Mouse (Mus musculus): ENCODE measurements around the gene Ceacam5. TPM values are rescaled to one million over a fixed set of nuclear protein-coding genes. Genes with fewer than 3 reads are reported as not detected.

The Ceacam5 gene
- not detected in 2 replicates for polyA plus RNA-seq (2012; rRNA removed; ENCODE audit: low replicate concordance)

DNA sequence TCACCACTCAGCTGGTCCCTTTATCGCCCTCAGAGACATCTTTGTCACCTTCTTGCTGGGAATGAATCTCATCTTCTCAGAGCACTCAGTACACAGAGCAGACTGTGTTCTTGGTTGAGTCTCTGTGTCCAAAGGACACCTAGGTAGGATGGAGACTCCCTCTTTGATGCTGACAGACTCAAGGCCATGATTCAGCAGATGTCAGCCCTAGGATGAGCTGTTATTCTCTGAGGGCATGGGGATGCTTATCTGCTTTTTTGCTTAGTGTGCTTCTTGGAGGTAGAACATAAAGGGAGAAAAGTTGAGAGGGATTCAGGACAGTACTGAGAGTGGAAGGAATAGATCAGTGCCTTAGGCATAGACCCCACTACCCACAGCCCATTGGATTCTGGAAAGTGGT, at the start of gene Ceacam5:
TSS of gene Ceacam5 (plus strand) at position 301 of the 400 bp plus-strand sequence.

Other genes with a start within 250 kb of the Ceacam5 start
- gene Ceacam14, start 99.4 kb downstream of the Ceacam5 start, polyA plus RNA-seq (2012; rRNA removed; ENCODE audit: low replicate concordance) = not detected in 2 replicates
- not detected in 2 replicates for gene Gm5155, start 158.5 kb downstream of the Ceacam5 start, polyA plus RNA-seq (2012; rRNA removed; ENCODE audit: low replicate concordance)

Measured in duodenum, adult 2 months (tissue).